Mouse (Mus musculus): ENCODE results near the gene Adprhl2. TPM values are rescaled to one million over a fixed set of nuclear protein-coding genes. Genes with fewer than 3 reads are reported as not detected.
A peak's percentile ranks its signal among the peaks of the same experiment; 100 is the strongest.

Adprhl2 gene
- polyA plus RNA-seq (2014; fragmentation: Nextera tagmentation; extraction: Ambion mirVana), result 28.8 and 30.1 TPM in 2 replicates

DNA sequence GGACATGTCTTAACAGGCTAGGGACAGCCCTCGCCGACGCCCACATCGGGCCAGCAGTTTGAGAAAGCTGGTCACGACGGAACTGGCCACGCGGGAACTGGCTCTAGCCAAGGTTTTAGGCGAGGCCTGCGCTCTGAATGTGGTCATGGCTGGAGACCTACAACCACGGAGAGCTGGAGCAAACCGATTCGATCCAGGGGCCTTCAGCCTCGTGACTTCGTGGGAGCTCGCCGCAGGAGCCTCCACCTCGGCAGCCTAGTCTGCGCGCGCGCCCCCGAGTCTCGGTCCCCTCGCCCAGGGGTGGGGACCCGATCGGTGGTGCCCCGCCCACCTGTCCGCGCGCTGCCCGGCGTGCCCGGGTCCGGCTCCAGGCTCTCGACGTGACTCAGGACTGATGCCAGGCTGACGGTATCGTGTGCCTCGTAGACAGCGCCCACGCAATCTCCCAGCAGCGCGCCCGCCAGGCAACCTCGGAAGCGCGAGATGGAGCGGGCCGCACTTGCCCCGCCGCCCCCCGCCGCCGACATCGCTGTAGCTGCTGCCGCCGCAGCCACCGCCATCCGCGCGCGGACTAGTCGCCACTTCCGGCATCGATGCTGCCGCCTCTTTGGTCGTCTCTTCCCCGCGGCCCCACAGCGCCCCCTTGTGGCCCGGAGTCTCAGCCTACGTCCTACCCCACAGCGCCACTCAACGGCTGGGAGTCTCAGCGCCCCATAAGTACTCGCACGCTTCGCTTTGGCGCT lies at the start of gene Adprhl2:
Gene Adprhl2 (minus strand): TSS at position 593 of the 743 bp plus-strand sequence.
- Histone ChIP-seq H3K36me3 (ENCODE audit: control insufficient read depth, insufficient read depth, low read length) (peaks cover 19% of the 10 kb centered on the region), H3K9me3 (replicated peaks; ENCODE audit: control insufficient read depth, low read length) (no peaks in the 10 kb centered on the region), H3K27me3 (ENCODE audit: control insufficient read depth, insufficient read depth, low read length) (peaks cover 32% of the 10 kb centered on the region), H3K4me2 (peak within 1 kb of the TSS; percentile 92), H3K9ac (ENCODE audit: low read depth, low read length) (peak within 1 kb of the TSS; percentile 77), H3K4me3 (ENCODE audit: low read depth, low read length) (peak within 1 kb of the TSS; percentile 62), H3K27ac (ENCODE audit: low read depth, low read length) (peak within 1 kb of the TSS; percentile 65), H3K4me1 (ENCODE audit: control insufficient read depth, insufficient read depth, low read length) (peaks cover 7% of the 10 kb centered on the region; the same call in 1 of the 2 replicates)
- under 1% methylated on average over 80 of the region's 80 CpGs for WGBS (ENCODE audit: insufficient replicate concordance)
- ATAC-seq (replicated peaks; ENCODE audit: insufficient number of reproducible peaks, low FRiP score, low TSS enrichment), result peak; percentile 81

DNA sequence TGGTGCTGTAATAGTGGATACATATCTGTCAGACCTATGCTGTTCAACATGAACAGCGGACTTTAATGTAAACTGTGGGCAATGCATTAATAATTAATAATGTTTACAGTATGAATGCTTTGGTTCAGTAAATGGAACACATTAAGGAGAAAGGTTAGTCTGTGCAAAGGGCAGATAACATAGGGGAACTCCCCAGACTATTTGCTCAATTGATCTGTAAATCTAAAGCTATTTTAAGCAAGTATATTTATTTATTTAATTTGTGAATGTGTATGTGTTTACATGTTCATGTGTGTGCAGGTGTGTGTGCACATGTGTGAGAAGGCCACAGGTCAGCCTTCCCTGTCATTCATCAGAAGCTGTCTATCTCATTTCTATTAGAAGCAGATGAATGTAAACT lies 38.6 kb upstream of the Adprhl2 start:
- 93% methylated on average over 1 of the region's 1 CpGs for WGBS (ENCODE audit: insufficient replicate concordance)
- H3K4me3 ChIP-seq (ENCODE audit: low read depth, low read length), result no peak overlapping the region
- H3K27ac ChIP-seq (ENCODE audit: low read depth, low read length), result no peak overlapping the region
- no peak overlapping the region for H3K9ac ChIP-seq (ENCODE audit: low read depth, low read length)
- no peak for ATAC-seq (replicated peaks; ENCODE audit: insufficient number of reproducible peaks, low FRiP score, low TSS enrichment)
- no peaks in the 10 kb centered on the region for H3K27me3 ChIP-seq (ENCODE audit: control insufficient read depth, insufficient read depth, low read length)
- peaks cover 15% of the 10 kb centered on the region for H3K36me3 ChIP-seq (ENCODE audit: control insufficient read depth, insufficient read depth, low read length)
- no peaks in the 10 kb centered on the region for H3K4me1 ChIP-seq (ENCODE audit: control insufficient read depth, insufficient read depth, low read length)
- no peaks in the 10 kb centered on the region for H3K9me3 ChIP-seq (replicated peaks; ENCODE audit: control insufficient read depth, low read length)
- no peak overlapping the region for H3K4me2 ChIP-seq

DNA sequence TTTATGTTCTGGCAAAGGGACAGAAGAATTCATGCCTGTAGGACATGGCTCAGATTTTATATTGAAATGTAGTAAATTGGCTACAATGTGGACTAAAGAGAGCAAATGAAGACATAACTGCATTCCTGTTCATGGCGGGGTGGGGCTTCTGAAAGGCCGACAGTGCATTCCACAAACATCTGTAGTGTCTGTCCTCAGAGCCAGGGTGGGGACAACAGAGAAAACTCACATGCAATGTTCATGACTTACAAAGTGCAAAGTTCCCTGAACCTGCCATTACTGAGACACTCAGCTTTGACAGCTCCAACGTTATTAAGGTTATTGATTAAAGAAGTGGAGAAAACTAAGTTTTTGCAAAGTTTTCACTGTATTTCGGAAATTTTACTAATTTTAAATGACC lies 21.9 kb upstream of the Adprhl2 start:
- Histone ChIP-seq H3K4me2 (no peak overlapping the region), H3K4me1 (ENCODE audit: control insufficient read depth, insufficient read depth, low read length) (no peaks in the 10 kb centered on the region), H3K36me3 (ENCODE audit: control insufficient read depth, insufficient read depth, low read length) (peaks cover 12% of the 10 kb centered on the region; the same call in 1 of the 2 replicates), H3K4me3 (ENCODE audit: low read depth, low read length) (no peak overlapping the region), H3K9ac (ENCODE audit: low read depth, low read length) (no peak overlapping the region), H3K9me3 (replicated peaks; ENCODE audit: control insufficient read depth, low read length) (no peaks in the 10 kb centered on the region), H3K27me3 (ENCODE audit: control insufficient read depth, insufficient read depth, low read length) (no peaks in the 10 kb centered on the region), H3K27ac (ENCODE audit: low read depth, low read length) (no peak overlapping the region)
- 74% methylated on average over 4 of the region's 4 CpGs for WGBS (ENCODE audit: insufficient replicate concordance)
- no peak for ATAC-seq (replicated peaks; ENCODE audit: insufficient number of reproducible peaks, low FRiP score, low TSS enrichment)

DNA sequence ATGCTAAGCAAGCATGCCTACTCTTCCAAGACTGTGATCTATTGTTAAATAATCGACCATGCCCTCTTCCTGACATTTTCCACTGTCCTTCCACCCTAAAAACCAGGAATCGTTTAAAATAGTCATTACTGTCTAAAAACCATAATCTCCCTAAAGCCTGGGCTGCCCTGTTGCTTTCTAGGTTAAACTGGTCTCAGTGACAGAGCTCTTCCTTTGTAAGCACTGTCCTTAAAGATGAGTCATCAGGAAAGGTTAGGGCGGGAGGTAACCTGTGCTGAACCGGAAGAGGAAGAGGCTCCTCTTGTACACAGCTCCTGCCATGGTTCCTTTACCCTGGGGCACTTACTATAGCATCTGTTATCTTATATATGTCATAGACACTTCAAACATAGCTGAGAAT lies 18.0 kb upstream of the Adprhl2 start:
- no peaks in the 10 kb centered on the region for H3K9me3 ChIP-seq (replicated peaks; ENCODE audit: control insufficient read depth, low read length)
- no peak for ATAC-seq (replicated peaks; ENCODE audit: insufficient number of reproducible peaks, low FRiP score, low TSS enrichment)
- H3K27ac ChIP-seq (ENCODE audit: low read depth, low read length), result no peak overlapping the region
- WGBS (ENCODE audit: insufficient replicate concordance), result 50% methylated on average over 4 of the region's 4 CpGs
- H3K9ac ChIP-seq (ENCODE audit: low read depth, low read length), result no peak overlapping the region
- no peaks in the 10 kb centered on the region for H3K4me1 ChIP-seq (ENCODE audit: control insufficient read depth, insufficient read depth, low read length)
- no peak overlapping the region for H3K4me2 ChIP-seq
- H3K4me3 ChIP-seq (ENCODE audit: low read depth, low read length), result no peak overlapping the region
- no peaks in the 10 kb centered on the region for H3K27me3 ChIP-seq (ENCODE audit: control insufficient read depth, insufficient read depth, low read length)
- no peaks in the 10 kb centered on the region for H3K36me3 ChIP-seq (ENCODE audit: control insufficient read depth, insufficient read depth, low read length)

DNA sequence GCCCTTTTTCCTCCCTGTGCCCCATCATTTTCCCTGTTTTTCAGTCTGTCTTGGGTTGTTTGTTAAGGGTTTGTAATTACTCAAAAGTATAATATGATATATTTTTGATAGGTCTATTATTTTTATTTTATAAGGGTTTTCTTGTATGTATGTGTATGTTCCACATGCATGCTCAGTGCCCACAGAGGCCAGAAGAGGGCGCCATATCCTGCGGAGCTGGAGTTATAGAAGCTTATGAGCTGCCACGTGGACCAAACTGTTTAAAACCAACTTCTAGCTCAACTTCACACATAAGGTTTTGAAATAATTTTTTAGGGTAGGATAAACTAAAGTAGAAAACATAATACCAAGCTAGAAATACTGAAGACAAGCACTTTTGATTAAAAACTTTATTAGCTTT lies 10.9 kb upstream of the Adprhl2 start:
- no peaks in the 10 kb centered on the region for H3K4me1 ChIP-seq (ENCODE audit: control insufficient read depth, insufficient read depth, low read length)
- no peak overlapping the region for H3K27ac ChIP-seq (ENCODE audit: low read depth, low read length)
- H3K27me3 ChIP-seq (ENCODE audit: control insufficient read depth, insufficient read depth, low read length), result no peaks in the 10 kb centered on the region
- 42% methylated on average over 3 of the region's 3 CpGs for WGBS (ENCODE audit: insufficient replicate concordance)
- ATAC-seq (replicated peaks; ENCODE audit: insufficient number of reproducible peaks, low FRiP score, low TSS enrichment), result no peak
- no peak overlapping the region for H3K9ac ChIP-seq (ENCODE audit: low read depth, low read length)
- H3K4me2 ChIP-seq, result no peak overlapping the region
- H3K9me3 ChIP-seq (replicated peaks; ENCODE audit: control insufficient read depth, low read length), result no peaks in the 10 kb centered on the region
- H3K4me3 ChIP-seq (ENCODE audit: low read depth, low read length), result no peak overlapping the region
- H3K36me3 ChIP-seq (ENCODE audit: control insufficient read depth, insufficient read depth, low read length), result no peaks in the 10 kb centered on the region

DNA sequence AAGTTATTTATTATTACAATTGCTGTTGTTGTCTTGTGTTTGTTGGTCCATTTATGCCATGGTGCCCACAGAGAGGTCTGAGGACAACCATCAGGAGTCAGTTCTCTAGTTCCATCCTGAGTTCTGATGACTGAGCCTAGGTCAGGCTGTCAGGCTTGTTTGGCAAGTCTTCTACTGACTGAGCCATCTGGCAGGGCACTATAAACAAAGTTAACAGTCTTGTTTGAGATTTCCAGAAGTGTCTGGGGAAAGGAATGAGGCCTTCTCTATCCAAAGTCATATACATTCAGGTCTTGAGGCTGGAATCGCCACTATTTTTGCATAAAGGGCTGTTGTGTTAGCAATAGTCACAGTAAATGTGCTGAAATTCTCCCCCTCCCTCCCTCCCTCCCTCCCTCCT lies 10.2 kb upstream of the Adprhl2 start:
- Histone ChIP-seq H3K4me3 (ENCODE audit: low read depth, low read length) (no peak overlapping the region), H3K4me1 (ENCODE audit: control insufficient read depth, insufficient read depth, low read length) (no peaks in the 10 kb centered on the region), H3K9me3 (replicated peaks; ENCODE audit: control insufficient read depth, low read length) (no peaks in the 10 kb centered on the region), H3K27me3 (ENCODE audit: control insufficient read depth, insufficient read depth, low read length) (no peaks in the 10 kb centered on the region), H3K4me2 (no peak overlapping the region), H3K36me3 (ENCODE audit: control insufficient read depth, insufficient read depth, low read length) (no peaks in the 10 kb centered on the region), H3K27ac (ENCODE audit: low read depth, low read length) (no peak overlapping the region), H3K9ac (ENCODE audit: low read depth, low read length) (no peak overlapping the region)
- ATAC-seq (replicated peaks; ENCODE audit: insufficient number of reproducible peaks, low FRiP score, low TSS enrichment), result no peak
- WGBS (ENCODE audit: insufficient replicate concordance), result 45% methylated on average over 1 of the region's 1 CpGs

DNA sequence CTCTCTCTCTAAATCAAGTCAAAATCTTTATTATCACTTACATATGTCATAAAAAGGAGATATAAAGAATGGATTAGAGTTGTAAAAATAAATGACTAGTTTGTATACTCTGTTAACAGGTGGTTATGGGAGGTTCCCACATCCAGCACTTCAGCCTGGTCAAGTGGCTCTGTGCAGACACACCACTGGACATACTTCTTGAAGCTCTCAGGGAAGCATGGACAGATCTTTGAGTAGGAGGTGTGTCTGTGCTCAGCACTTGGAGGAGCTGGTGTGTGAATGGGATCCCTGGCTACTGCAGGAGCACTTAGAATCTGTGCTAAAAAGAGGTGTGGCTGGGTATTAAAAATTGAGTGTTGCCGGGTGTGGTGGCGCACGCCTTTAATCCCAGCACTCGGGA lies 8.8 kb upstream of the Adprhl2 start:
- Histone ChIP-seq H3K27me3 (ENCODE audit: control insufficient read depth, insufficient read depth, low read length) (peaks cover 6% of the 10 kb centered on the region), H3K9me3 (replicated peaks; ENCODE audit: control insufficient read depth, low read length) (no peaks in the 10 kb centered on the region), H3K4me2 (no peak overlapping the region), H3K4me3 (ENCODE audit: low read depth, low read length) (no peak overlapping the region), H3K9ac (ENCODE audit: low read depth, low read length) (no peak overlapping the region), H3K36me3 (ENCODE audit: control insufficient read depth, insufficient read depth, low read length) (no peaks in the 10 kb centered on the region), H3K27ac (ENCODE audit: low read depth, low read length) (no peak overlapping the region), H3K4me1 (ENCODE audit: control insufficient read depth, insufficient read depth, low read length) (no peaks in the 10 kb centered on the region)
- 89% methylated on average over 4 of the region's 4 CpGs for WGBS (ENCODE audit: insufficient replicate concordance)
- no peak for ATAC-seq (replicated peaks; ENCODE audit: insufficient number of reproducible peaks, low FRiP score, low TSS enrichment)

DNA sequence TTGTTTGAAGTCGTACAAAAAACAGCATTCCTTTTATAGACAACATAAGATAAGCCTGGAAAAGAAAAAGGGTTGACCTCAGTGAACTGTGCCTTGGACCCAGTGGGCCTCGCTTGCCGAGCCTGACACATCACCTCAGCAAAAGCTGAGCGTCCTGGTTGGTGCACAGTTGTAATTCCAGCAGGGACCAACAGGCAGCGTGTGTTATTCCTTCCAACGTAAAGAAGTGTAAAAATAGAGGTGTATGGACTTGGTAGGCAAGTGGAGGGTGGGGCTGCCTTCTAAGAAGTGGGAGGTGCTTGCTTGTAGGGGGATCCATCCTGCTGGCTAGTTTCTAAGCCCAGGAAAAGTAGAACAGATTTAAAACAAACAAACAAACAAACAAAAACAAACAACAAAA lies 4.5 kb upstream of the Adprhl2 start:
- no peak overlapping the region for H3K4me3 ChIP-seq (ENCODE audit: low read depth, low read length)
- whole genome bisulfite sequencing (ENCODE audit: insufficient replicate concordance), result 15% methylated on average over 6 of the region's 6 CpGs
- no peaks in the 10 kb centered on the region for H3K36me3 ChIP-seq (ENCODE audit: control insufficient read depth, insufficient read depth, low read length)
- no peak overlapping the region for H3K27ac ChIP-seq (ENCODE audit: low read depth, low read length)
- H3K4me2 ChIP-seq, result no peak overlapping the region
- no peak overlapping the region for H3K9ac ChIP-seq (ENCODE audit: low read depth, low read length)
- no peak for ATAC-seq (replicated peaks; ENCODE audit: insufficient number of reproducible peaks, low FRiP score, low TSS enrichment)
- H3K9me3 ChIP-seq (replicated peaks; ENCODE audit: control insufficient read depth, low read length), result no peaks in the 10 kb centered on the region
- H3K4me1 ChIP-seq (ENCODE audit: control insufficient read depth, insufficient read depth, low read length), result no peaks in the 10 kb centered on the region
- peaks cover 32% of the 10 kb centered on the region for H3K27me3 ChIP-seq (ENCODE audit: control insufficient read depth, insufficient read depth, low read length)

DNA sequence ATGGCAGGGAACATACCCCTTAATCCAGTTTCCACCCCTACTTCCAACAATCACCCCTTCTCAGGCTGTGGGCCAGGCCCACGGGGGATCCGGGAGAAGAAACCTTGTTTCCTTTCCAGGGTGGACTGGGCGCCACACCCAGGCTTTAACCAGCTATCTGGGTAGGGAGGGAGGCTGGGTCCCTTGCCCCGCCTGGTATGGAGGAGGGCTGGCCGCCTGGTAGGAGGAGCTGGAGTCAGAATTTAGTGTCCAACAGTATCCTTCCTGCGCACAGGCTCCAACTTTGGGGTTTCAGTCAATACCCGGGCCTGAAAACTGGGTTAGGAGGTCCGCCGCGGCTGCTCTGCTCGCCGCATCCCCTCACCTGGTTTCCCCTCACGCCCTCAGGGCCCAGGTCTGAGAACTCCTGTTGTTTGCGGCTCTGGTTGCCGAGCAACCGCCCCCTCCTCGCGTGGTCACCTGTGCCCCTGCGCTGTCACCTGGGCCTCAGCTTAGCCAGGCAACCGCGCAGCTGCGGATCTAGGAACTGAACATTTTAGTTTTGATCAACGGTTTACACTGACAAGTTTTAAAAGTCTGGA lies 3.9 kb upstream of the Adprhl2 start, which contains the start of gene Tekt2:
Gene Tekt2 (minus strand): TSS at position 408 of the 581 bp plus-strand sequence.
- no peak for ATAC-seq (replicated peaks; ENCODE audit: insufficient number of reproducible peaks, low FRiP score, low TSS enrichment)
- Histone ChIP-seq H3K27ac (ENCODE audit: low read depth, low read length) (no peak within 1 kb of the TSS), H3K9ac (ENCODE audit: low read depth, low read length) (no peak within 1 kb of the TSS), H3K27me3 (ENCODE audit: control insufficient read depth, insufficient read depth, low read length) (peaks cover 32% of the 10 kb centered on the region), H3K4me1 (ENCODE audit: control insufficient read depth, insufficient read depth, low read length) (peaks cover 1% of the 10 kb centered on the region; the same call in 1 of the 2 replicates), H3K9me3 (replicated peaks; ENCODE audit: control insufficient read depth, low read length) (no peaks in the 10 kb centered on the region), H3K4me3 (ENCODE audit: low read depth, low read length) (no peak within 1 kb of the TSS), H3K36me3 (ENCODE audit: control insufficient read depth, insufficient read depth, low read length) (no peaks in the 10 kb centered on the region), H3K4me2 (peak within 1 kb of the TSS; percentile 47)
- WGBS (ENCODE audit: insufficient replicate concordance), result 8% methylated on average over 23 of the region's 23 CpGs
